Mouse (Mus musculus): Measurements from ENCODE around the gene Tnrc6c. TPM values are rescaled to one million over a fixed set of nuclear protein-coding genes. Genes with fewer than 3 reads are reported as not detected.
"Not testable (repeated sequence)": the region's sequence is repeated elsewhere in the genome, so short reads cannot be mapped to it uniquely, and the experiment has no call there.

Tnrc6c gene
- total RNA-seq, 2 experiments from 2014 or later = 18.5 to 24.8 TPM

GRCm38 (mm10) chr11:117781199-117781821 lies 127.2 kb downstream of the Tnrc6c start:
- peak; percentile 87 for DNase-seq
- intact Hi-C loops (cut with DNase I) = no loop called here
- TF ChIP-seq CTCF (IDR thresholded peaks at IDR 0.05) = no peak
- H3K27ac ChIP-seq = peak overlapping the region; percentile 84
- peak overlapping the region; percentile 81 for H3K4me3 ChIP-seq

DNA sequence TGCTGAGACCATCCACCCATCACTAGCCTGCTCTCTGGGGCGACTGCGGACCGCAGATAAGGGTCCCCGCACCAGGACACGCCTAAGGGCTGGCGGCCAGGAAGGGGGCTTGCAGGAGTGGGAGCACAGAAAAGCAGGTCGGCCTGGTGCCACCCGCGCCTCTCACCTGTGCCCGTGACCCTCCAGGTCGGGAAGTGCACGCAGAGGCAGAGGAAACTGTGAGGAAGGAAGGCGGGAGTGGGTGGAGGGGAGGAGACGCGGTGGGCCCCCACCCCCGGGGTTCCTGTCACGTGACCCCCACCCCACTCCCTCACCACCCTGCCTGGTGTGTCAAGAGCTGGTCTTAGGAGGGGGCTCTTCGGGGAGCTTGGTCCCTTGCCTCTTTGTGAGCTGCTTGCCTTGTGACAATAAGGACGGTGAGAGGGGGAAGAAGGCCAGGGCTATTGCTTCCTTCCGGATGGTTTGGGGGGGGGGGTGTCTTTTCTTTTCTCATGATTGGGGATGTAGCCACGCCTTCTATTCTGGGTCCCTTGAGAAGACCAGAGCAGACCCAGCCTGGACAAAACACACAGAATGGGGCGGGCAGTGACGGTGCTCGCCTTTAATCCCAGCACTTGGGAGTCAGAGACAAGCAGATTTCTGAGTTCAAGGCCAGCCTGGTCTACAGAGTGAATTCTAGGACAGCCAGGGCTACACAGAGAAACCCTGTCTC lies 128.1 kb downstream of the Tnrc6c start, which contains the start of the genes Tmc8 and Tmc6:
Tmc8 (plus strand) TSS at position 84 of the 712 bp plus-strand sequence.
Tmc6 (minus strand) TSS at position 206 of the 712 bp plus-strand sequence.
- peak; percentile 54 for DNase-seq
- Histone ChIP-seq H3K4me3 (peak within 1 kb of the TSS; percentile 81), H3K27ac (peak within 1 kb of the TSS; percentile 84)
- TF ChIP-seq CTCF (IDR thresholded peaks at IDR 0.05) = no peak
- intact Hi-C loops (cut with DNase I) = no loop called here

GRCm38 (mm10) chr11:117782705-117783034 lies 128.6 kb downstream of the Tnrc6c start:
- TF ChIP-seq CTCF (IDR thresholded peaks at IDR 0.05) = no peak
- Histone ChIP-seq H3K27ac (peak overlapping the region; percentile 84), H3K4me3 (peak overlapping the region; percentile 81)
- intact Hi-C loops (cut with DNase I) = no loop called here
- DNase-seq = no peak

- DNase-seq = peak; percentile 69
- Histone ChIP-seq H3K27ac (peak overlapping the region; percentile 84), H3K4me3 (peak overlapping the region; percentile 81)
- intact Hi-C loops (cut with DNase I) = no loop called here
- TF ChIP-seq CTCF (IDR thresholded peaks at IDR 0.05) = peak; percentile 69
Measured at GRCm38 (mm10) chr11:117783089-117783488, 129.0 kb downstream of the Tnrc6c start.

DNA sequence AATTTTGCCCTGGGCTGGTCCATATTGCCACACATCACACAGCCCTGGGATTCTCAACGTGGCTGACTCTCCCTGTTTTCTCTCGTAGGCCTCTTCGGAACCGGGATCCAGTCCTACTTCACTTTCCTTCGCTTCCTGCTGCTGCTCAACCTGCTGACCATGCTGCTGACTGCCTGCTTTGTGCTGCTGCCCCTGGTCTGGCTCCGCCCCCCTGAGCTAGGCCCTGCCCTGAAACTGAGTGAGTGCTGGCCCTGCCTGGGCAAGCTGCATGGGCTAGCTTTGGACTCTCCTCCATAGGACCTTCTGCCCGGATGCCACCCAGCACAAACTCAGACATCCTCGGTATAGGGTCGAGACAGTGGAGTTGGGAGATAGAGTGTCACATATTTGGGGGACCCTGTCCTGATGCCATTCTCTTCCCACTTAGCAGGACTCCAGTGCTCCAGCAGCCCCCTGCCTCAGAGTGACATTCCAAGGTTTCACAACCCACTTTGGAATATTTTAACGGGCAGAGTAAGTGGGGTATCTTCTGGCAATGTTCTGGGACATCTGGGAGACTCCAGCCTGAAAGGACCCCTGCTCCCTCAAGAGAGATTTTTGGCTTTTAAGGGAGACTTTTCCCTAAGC lies 129.7 kb downstream of the Tnrc6c start:
- TF ChIP-seq CTCF (IDR thresholded peaks at IDR 0.05) = no peak
- DNase-seq = peak; percentile 55
- Histone ChIP-seq H3K27ac (peak overlapping the region; percentile 84), H3K4me3 (peak overlapping the region; percentile 81)
- intact Hi-C loops (cut with DNase I) = no loop called here

DNA sequence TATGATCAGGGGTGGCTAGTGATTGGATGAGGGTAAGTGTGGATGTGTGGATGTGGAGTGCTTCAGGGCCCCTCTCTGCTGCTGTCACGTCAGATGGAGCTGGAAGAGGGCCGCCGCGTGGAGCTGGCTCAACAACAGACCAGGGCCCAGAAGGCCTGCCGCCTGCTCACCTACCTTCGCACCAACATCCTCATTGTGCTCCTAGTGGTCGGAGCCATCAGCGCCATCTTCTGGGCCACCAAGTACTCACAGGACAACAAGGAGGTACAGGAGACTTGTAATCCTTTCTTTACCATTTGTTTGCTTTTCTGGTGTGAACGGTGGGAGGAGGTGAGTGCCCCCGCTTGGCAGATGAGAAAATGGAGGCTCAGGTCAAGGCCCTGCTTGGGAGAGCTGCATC lies 132.2 kb downstream of the Tnrc6c start:
- no peak overlapping the region for H3K4me3 ChIP-seq
- peak; percentile 75 for DNase-seq

DNA sequence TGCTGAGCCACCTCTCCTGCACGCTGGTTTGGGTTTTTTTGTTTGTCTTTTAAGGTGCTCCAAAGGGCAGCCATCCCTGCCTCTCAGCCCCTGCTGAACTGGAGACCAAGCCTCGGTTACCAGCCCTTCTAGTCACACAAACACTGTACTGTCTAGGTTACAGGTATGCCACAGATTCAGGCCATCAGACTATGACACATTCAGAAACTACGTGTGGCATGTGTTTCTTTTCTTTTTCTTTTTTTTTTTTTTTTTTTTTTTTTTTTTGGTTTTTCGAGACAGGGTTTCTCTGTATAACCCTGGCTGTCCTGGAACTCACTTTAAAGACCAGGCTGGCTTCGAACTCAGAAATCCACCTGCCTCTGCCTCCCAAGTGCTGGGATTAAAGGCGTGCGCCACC lies 134.4 kb downstream of the Tnrc6c start:
- not testable (repeated sequence) for H3K4me3 ChIP-seq, DNase-seq, H3K27ac ChIP-seq
- intact Hi-C loops (cut with DNase I) = loop anchor here (5.0 kb wide), 2 partner anchors 46 to 401 kb away; no protein-coding TSS in a partner anchor

More for the DNA sequence above, 132.2 kb downstream of the Tnrc6c start:
- intact Hi-C loops (cut with DNase I) = loop anchor here (1.0 to 5.0 kb wide), 3 partner anchors 44 to 399 kb away; no protein-coding TSS in a partner anchor
- H3K27ac ChIP-seq = no peak overlapping the region
- TF ChIP-seq CTCF (IDR thresholded peaks at IDR 0.05) = peak; percentile 76

- intact Hi-C loops (cut with DNase I) = loop anchor here (1.0 kb wide), 1 partner anchor 34 kb away; no protein-coding TSS in a partner anchor
- DNase-seq = peak; percentile 86
- Histone ChIP-seq H3K4me3 (peak overlapping the region; percentile 57), H3K27ac (no peak overlapping the region)
- TF ChIP-seq CTCF (IDR thresholded peaks at IDR 0.05) = peak; percentile 97
Measured at GRCm38 (mm10) chr11:117790286-117790685, 136.2 kb downstream of the Tnrc6c start.

GRCm38 (mm10) chr11:117790703-117791440 lies 136.8 kb downstream of the Tnrc6c start:
- intact Hi-C loops (cut with DNase I) = loop anchor here (1.0 kb wide), 1 partner anchor 33 kb away; no protein-coding TSS in a partner anchor
- Histone ChIP-seq H3K27ac (no peak overlapping the region), H3K4me3 (peak overlapping the region; percentile 57)
- DNase-seq = no peak
- peak; percentile 40 for TF ChIP-seq CTCF (IDR thresholded peaks at IDR 0.05)

DNA sequence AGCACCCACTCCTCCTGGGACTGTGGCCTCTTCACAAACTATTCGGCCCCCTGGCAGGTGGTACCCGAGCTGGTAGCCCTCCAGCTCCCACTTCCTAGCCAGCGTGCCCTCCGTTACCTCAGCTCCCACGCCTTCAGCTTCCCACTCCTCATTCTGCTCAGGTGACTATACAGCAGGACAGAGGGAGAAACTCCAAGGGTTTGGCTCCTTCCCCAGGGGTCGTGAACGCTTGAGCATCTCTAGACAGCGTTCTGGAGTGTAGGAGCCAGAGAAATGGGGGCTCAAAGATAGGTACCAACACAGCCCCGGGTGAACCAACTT lies 137.3 kb downstream of the Tnrc6c start:
- TF ChIP-seq CTCF (IDR thresholded peaks at IDR 0.05) = no peak
- Histone ChIP-seq H3K27ac (no peak overlapping the region), H3K4me3 (no peak overlapping the region)
- intact Hi-C loops (cut with DNase I) = no loop called here
- no peak for DNase-seq

DNA sequence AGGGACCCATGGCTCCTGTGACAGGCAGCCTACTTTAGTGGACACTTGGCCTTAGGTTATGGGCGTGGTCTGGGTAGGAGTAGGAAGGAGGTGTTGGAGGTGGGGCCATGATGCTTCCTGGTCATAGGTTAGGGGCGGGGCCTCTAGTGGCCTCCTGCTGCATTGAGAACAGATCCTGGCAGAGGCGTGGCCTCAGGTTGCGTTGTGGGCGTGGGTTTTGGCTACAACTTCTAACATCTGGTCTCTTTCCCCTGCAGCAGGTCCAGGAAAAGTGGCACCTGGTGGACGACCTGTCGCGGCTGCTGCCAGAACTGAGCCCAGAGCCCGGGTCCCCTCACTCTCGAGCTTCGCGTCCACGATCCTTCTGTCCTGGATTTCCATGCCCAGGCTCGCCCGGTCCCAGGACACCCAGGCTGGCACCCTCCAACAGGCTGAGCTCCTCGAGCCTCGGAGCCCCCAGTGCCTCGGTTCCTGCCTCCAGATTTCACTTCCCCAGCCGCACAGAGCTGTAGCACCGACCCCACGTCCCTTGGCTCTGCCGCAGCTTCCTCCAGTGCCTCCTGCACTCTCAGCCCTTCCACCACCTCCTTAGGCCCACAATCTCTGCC lies 138.3 kb downstream of the Tnrc6c start:
- peak; percentile 54 for DNase-seq
- Histone ChIP-seq H3K4me3 (peak overlapping the region; percentile 43), H3K27ac (no peak overlapping the region)
- no peak for TF ChIP-seq CTCF (IDR thresholded peaks at IDR 0.05)
- intact Hi-C loops (cut with DNase I) = no loop called here

- DNase-seq = no peak
- intact Hi-C loops (cut with DNase I) = no loop called here
- TF ChIP-seq CTCF (IDR thresholded peaks at IDR 0.05) = no peak
- H3K4me3 ChIP-seq = no peak overlapping the region
- H3K27ac ChIP-seq = no peak overlapping the region
Measured at GRCm38 (mm10) chr11:117794035-117794551, 140.0 kb downstream of the Tnrc6c start.
